Mouse (Mus musculus) liver, embryonic 14.5 days (tissue): ENCODE measurements around the gene Unc5a.

Experiments used
- CTCF ChIP-seq: IDR thresholded peaks from 2 replicates; pipeline ENCODE4 v1.5.1; 2016; ENCODE audit warnings: antibody characterized with exemption, low read depth, control low read depth
- EP300 ChIP-seq: IDR thresholded peaks from 2 replicates; pipeline ENCODE4 v1.6.1; 2016; ENCODE audit warnings: antibody characterized with exemption, low read depth

- no peak for TF ChIP-seq CTCF
- TF ChIP-seq EP300, result no peak
Observed at GRCm38 (mm10) chr13:55021194-55021779, 72.1 kb downstream of the Unc5a start, which contains the start of gene Hk3.
